Mouse (Mus musculus) neural tube, embryonic 11.5 days (tissue): Measurements from ENCODE around the gene Srebf1. TPM values are rescaled to one million over a fixed set of nuclear protein-coding genes. Genes with fewer than 3 reads are reported as not detected.

Experiments used
- ATAC-seq: fragments of 200-750 bp; cut with Nextera tagmentation; 2 replicates; pipeline ENCODE4 v1.8.0; 2017; ENCODE audit warnings: moderate number of reproducible peaks, mild to moderate bottlenecking, moderate TSS enrichment, moderate library complexity; ENCODE audit not compliant: insufficient read depth, low FRiP score, low TSS enrichment
- DNase-seq: peaks from one replicate; pipeline ENCODE4 v3.0.0-alpha.2; 2015; ENCODE audit warnings: low spot score
- H3K27ac ChIP-seq: fragments of 300-500 bp; sonication (generic); 2 replicates; pipeline ENCODE4 v1.5.1; 2014; ENCODE audit warnings: low read depth, mild to moderate bottlenecking, low read length
- H3K27me3 ChIP-seq: fragments of 300-500 bp; sonication (generic); 2 replicates; pipeline ENCODE4 v1.6.1; 2014; ENCODE audit warnings: mild to moderate bottlenecking, low read length, mixed read lengths; ENCODE audit not compliant: control insufficient read depth, insufficient read depth
- H3K36me3 ChIP-seq: fragments of 300-500 bp; sonication (generic); 2 replicates; pipeline ENCODE4 v1.6.1; 2014; ENCODE audit warnings: mild to moderate bottlenecking, low read length, moderate library complexity, mixed read lengths; ENCODE audit not compliant: control insufficient read depth, insufficient read depth
- H3K4me1 ChIP-seq: fragments of 300-500 bp; sonication (generic); 2 replicates; pipeline ENCODE4 v1.6.1; 2014; ENCODE audit warnings: low read length, mixed read lengths; ENCODE audit not compliant: control insufficient read depth, insufficient read depth
- H3K4me2 ChIP-seq: fragments of 300-500 bp; sonication (generic); 2 replicates; pipeline ENCODE4 v1.6.1; 2014; ENCODE audit warnings: low read depth, mild to moderate bottlenecking, moderate library complexity
- H3K4me3 ChIP-seq: fragments of 300-500 bp; sonication (generic); 2 replicates; pipeline ENCODE4 v1.5.1; 2014; ENCODE audit warnings: low read depth, low read length
- H3K9ac ChIP-seq: fragments of 300-500 bp; sonication (generic); 2 replicates; pipeline ENCODE4 v1.6.1; 2014; ENCODE audit warnings: mild to moderate bottlenecking, low read length
- H3K9me3 ChIP-seq: fragments of 300-500 bp; sonication (generic); 2 replicates; pipeline ENCODE4 v1.6.1; 2016; ENCODE audit warnings: low read length; ENCODE audit not compliant: control insufficient read depth
- WGBS: fragments of 180-500 bp; shearing (Covaris S2); extraction: QIAGEN DNeasy Blood & Tissue Kit; methylation state at CpG from one replicate; pipeline ENCODE4 v1.1.7; 2014; 5-methylcytosine and 5-hydroxymethylcytosine counted together
- polyA plus RNA-seq: library from polyadenylated mRNA; unstranded; fragments of >200 nt; fragmentation: Nextera tagmentation; extraction: Ambion mirVana; gene quantifications from 2 replicates; pipeline ENCODE4 v1.2.1, GENCODE M21; 2014

The Srebf1 gene
- polyA plus RNA-seq, 1 experiment from 2014 or later, result 54.7 TPM

DNA sequence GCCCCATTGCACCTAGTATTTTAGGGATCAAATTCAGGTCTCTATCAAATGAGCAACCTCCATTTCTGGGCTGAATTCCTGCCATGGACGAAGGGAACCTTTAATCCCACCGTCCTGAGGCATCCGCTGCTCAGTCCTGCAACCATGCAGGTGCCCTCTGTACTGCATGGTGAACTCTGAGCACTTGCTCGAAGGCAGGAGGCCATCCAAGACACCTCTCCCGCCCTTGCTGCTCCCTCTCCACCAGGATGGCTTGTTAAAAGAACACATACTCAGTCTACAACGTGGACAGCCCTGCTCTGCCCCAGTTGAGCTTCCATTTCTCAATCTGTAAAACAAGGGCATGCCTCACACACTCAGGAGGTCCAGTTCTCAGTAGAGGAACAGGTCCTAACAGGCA, 14.2 kb downstream of the Srebf1 start:
- DNase-seq (no peak), ATAC-seq (no peak)
- no peaks in the 10 kb centered on the region for H3K9me3 ChIP-seq
- peaks cover 23% of the 10 kb centered on the region for H3K36me3 ChIP-seq
- peak overlapping the region; percentile 58 for H3K4me2 ChIP-seq
- H3K4me1 ChIP-seq, result peaks cover 41% of the 10 kb centered on the region
- 82% methylated on average over 6 of the region's 6 CpGs for WGBS
- H3K27me3 ChIP-seq, result no peaks in the 10 kb centered on the region
- H3K27ac ChIP-seq, result no peak overlapping the region
- peak overlapping the region; percentile 40; the same call in 1 of the 2 replicates for H3K4me3 ChIP-seq
- peak overlapping the region; percentile 45; the same call in 1 of the 2 replicates for H3K9ac ChIP-seq

- H3K4me3 ChIP-seq, result no peak overlapping the region
- no peak overlapping the region for H3K4me2 ChIP-seq
- H3K27me3 ChIP-seq, result no peaks in the 10 kb centered on the region
- H3K36me3 ChIP-seq, result peaks cover 31% of the 10 kb centered on the region
- 78% methylated on average over 5 of the region's 5 CpGs for WGBS
- no peak for ATAC-seq
- H3K27ac ChIP-seq, result no peak overlapping the region
- H3K4me1 ChIP-seq, result peaks cover 29% of the 10 kb centered on the region
- no peak for DNase-seq
- no peaks in the 10 kb centered on the region for H3K9me3 ChIP-seq
- H3K9ac ChIP-seq, result peak overlapping the region; percentile 4; the same call in 1 of the 2 replicates
Observed at GRCm38 (mm10) chr11:60206207-60206606, 16.2 kb downstream of the Srebf1 start.

DNA sequence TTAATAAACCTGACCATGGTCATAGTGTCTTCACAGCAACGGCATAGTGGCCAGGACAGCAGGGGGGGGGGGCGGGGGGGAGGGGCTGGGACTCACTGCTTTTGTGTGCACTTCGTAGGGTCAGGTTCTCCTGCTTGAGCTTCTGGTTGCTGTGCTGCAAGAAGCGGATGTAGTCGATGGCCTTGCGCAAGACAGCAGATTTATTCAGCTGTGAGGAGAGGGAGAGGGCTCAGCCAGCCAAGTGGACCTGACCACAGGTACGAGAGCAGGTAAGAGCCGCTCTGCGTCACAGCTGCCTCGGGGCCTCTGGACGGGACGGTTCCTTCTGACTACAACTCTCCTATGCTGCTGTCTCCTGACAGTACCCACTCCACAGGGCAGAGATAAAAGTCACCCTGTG, 17.4 kb downstream of the Srebf1 start:
- Histone ChIP-seq H3K4me2 (no peak overlapping the region), H3K9ac (no peak overlapping the region), H3K27me3 (no peaks in the 10 kb centered on the region), H3K9me3 (no peaks in the 10 kb centered on the region), H3K4me1 (peaks cover 23% of the 10 kb centered on the region), H3K4me3 (no peak overlapping the region), H3K36me3 (peaks cover 38% of the 10 kb centered on the region), H3K27ac (no peak overlapping the region)
- 92% methylated on average over 11 of the region's 12 CpGs for WGBS
- no peak for ATAC-seq
- DNase-seq, result no peak

- Histone ChIP-seq H3K36me3 (peaks cover 44% of the 10 kb centered on the region), H3K9ac (no peak overlapping the region), H3K27ac (no peak overlapping the region)
Observed at GRCm38 (mm10) chr11:60202710-60203638, 19.4 kb downstream of the Srebf1 start.

GRCm38 (mm10) chr11:60200384-60200783, 22.0 kb downstream of the Srebf1 start:
- peak overlapping the region; percentile 65 for H3K27ac ChIP-seq
- no peaks in the 10 kb centered on the region for H3K27me3 ChIP-seq
- peak overlapping the region; percentile 39; the same call in 1 of the 2 replicates for H3K9ac ChIP-seq
- ATAC-seq (no peak), DNase-seq (no peak)
- H3K36me3 ChIP-seq, result peaks cover 37% of the 10 kb centered on the region
- peaks cover 4% of the 10 kb centered on the region; the same call in 1 of the 2 replicates for H3K4me1 ChIP-seq
- 90% methylated on average over 11 of the region's 11 CpGs for WGBS
- H3K4me2 ChIP-seq, result no peak overlapping the region; the same call in 1 of the 2 replicates
- no peak overlapping the region for H3K4me3 ChIP-seq
- H3K9me3 ChIP-seq, result no peaks in the 10 kb centered on the region

More at GRCm38 (mm10) chr11:60202710-60203638, 19.4 kb downstream of the Srebf1 start:
- H3K4me3 ChIP-seq, result no peak overlapping the region
- H3K4me2 ChIP-seq, result no peak overlapping the region
- H3K9me3 ChIP-seq, result no peaks in the 10 kb centered on the region
- no peaks in the 10 kb centered on the region for H3K27me3 ChIP-seq
- DNase-seq (no peak), ATAC-seq (no peak)
- H3K4me1 ChIP-seq, result peaks cover 4% of the 10 kb centered on the region; the same call in 1 of the 2 replicates
- 93% methylated on average over 26 of the region's 26 CpGs for WGBS

DNA sequence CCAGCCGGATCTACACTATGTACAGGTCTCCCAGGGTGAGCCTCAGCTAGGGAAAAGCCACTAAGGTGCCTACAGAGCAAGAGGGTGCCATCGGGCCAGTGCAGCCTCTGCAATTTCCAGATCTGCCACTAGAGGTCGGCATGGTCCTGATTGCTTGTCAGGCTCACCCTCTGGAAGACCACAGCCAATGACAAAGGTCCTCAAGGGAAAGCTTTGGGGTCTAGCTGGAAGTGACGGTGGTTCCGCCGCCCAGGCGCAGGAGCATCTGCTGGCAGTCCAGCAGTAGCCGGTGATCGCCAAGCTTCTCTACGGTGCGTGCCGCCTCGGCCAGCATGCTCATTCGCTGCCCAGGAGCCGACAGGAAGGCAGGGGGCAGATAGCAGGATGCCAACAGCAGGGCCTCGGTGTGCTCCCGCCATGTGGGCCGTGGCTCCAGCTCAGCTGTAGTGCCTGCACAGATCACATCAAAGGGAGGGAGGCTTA, 22.6 kb downstream of the Srebf1 start:
- Histone ChIP-seq H3K36me3 (peaks cover 36% of the 10 kb centered on the region), H3K9ac (peak overlapping the region; percentile 39; the same call in 1 of the 2 replicates), H3K4me1 (peaks cover 4% of the 10 kb centered on the region; the same call in 1 of the 2 replicates), H3K27me3 (no peaks in the 10 kb centered on the region), H3K4me3 (no peak overlapping the region), H3K27ac (peak overlapping the region; percentile 65), H3K4me2 (no peak overlapping the region; the same call in 1 of the 2 replicates), H3K9me3 (no peaks in the 10 kb centered on the region; the same call in 1 of the 2 replicates)
- ATAC-seq (peak; percentile 78), DNase-seq (peak; percentile 94)
- WGBS, result 13% methylated on average over 18 of the region's 18 CpGs

GRCm38 (mm10) chr11:60198651-60199050, 23.7 kb downstream of the Srebf1 start:
- WGBS, result 91% methylated on average over 12 of the region's 12 CpGs
- H3K36me3 ChIP-seq, result peaks cover 41% of the 10 kb centered on the region
- H3K4me2 ChIP-seq, result no peak overlapping the region
- H3K4me1 ChIP-seq, result peaks cover 4% of the 10 kb centered on the region; the same call in 1 of the 2 replicates
- no peak for ATAC-seq
- H3K27me3 ChIP-seq, result no peaks in the 10 kb centered on the region
- no peak for DNase-seq
- no peak overlapping the region for H3K9ac ChIP-seq
- peak overlapping the region; percentile 8; the same call in 1 of the 2 replicates for H3K27ac ChIP-seq
- H3K9me3 ChIP-seq, result no peaks in the 10 kb centered on the region; the same call in 1 of the 2 replicates
- no peak overlapping the region for H3K4me3 ChIP-seq

- DNase-seq (no peak), ATAC-seq (no peak)
- peaks cover 37% of the 10 kb centered on the region for H3K36me3 ChIP-seq
- H3K9me3 ChIP-seq, result no peaks in the 10 kb centered on the region; the same call in 1 of the 2 replicates
- H3K4me3 ChIP-seq, result no peak overlapping the region
- 86% methylated on average over 24 of the region's 24 CpGs for WGBS
- no peaks in the 10 kb centered on the region for H3K27me3 ChIP-seq
- H3K27ac ChIP-seq, result peak overlapping the region; percentile 8; the same call in 1 of the 2 replicates
- no peak overlapping the region for H3K4me2 ChIP-seq
- no peak overlapping the region for H3K9ac ChIP-seq
- H3K4me1 ChIP-seq, result peaks cover 4% of the 10 kb centered on the region; the same call in 1 of the 2 replicates
Observed at GRCm38 (mm10) chr11:60197998-60198619, 24.3 kb downstream of the Srebf1 start.
